8 mouse cellular contexts compared by ENCODE assay signal in genomic region chr4:126113943-126114342, GRCm38 (mm10). TPM values are rescaled to one million over a fixed set of nuclear protein-coding genes. Genes with fewer than 3 reads are reported as not detected.
A peak's percentile ranks its signal among the peaks of the same experiment; 100 is the strongest.
DNase-seq lines count a peak whose midpoint lies in the region; ATAC-seq and TF ChIP-seq lines count a peak whose summit lies in the region.

No protein-coding gene starts in this region.

- peak overlapping the region; percentile 4; the same call in 1 of the 2 replicates for H3K9ac ChIP-seq in liver, adult 2 months (ENCODE audit: low read depth, low read length)

- no peak overlapping the region; the same call in 1 of the 2 replicates for H3K27ac ChIP-seq in heart, embryonic 10.5 days
- H3K27ac ChIP-seq in liver, adult 2 months (replicated peaks; ENCODE audit: insufficient read depth, low read depth, low read length): peak overlapping the region; percentile 49

- DNase-seq in heart, adult 11 months: peak; percentile 97
- no peak for DNase-seq in heart, embryonic 10.5 days (ENCODE audit: low spot score)
- peak; percentile 83 to 84 for DNase-seq in B cell, adult 2 months
- peak; percentile 82 for DNase-seq in brain, adult 2 months (ENCODE audit: low read depth, low spot score)
- DNase-seq in gastrocnemius, postnatal 14 days: peak; percentile 79
- peak; percentile 57 for DNase-seq in liver, adult 2 months (ENCODE audit: extremely low read depth, low read depth, low spot score)

- no peaks in the 10 kb centered on the region for H3K9me3 ChIP-seq in heart, embryonic 10.5 days

- TF ChIP-seq POLR2A in liver, adult 2 months (IDR thresholded peaks at IDR 0.05; ENCODE audit: extremely low read depth, insufficient read depth, low read length): no peak

- peaks cover 57% of the 10 kb centered on the region for H3K4me1 ChIP-seq in heart, embryonic 10.5 days
- H3K4me1 ChIP-seq in liver, adult 2 months (ENCODE audit: control insufficient read depth, insufficient read depth, low read length): peaks cover 59% of the 10 kb centered on the region

- peak; percentile 51 for ATAC-seq in neutrophil, adult 5-6 weeks (ENCODE audit: extremely low read depth, insufficient number of reproducible peaks, low FRiP score, poor library complexity, severe bottlenecking)
- ATAC-seq in activated CD4-positive, CD25-positive, alpha-beta regulatory T cell, adult 4 months: no peak

- H3K4me3 ChIP-seq in heart, embryonic 10.5 days: no peak overlapping the region
- no peak overlapping the region for H3K4me3 ChIP-seq in liver, adult 2 months (ENCODE audit: insufficient read depth, low read depth, low read length)

- WGBS in heart, embryonic 10.5 days: 12% methylated on average over 6 of the region's 6 CpGs
- 6% methylated on average over 6 of the region's 6 CpGs for WGBS in liver, adult 2 months

- no peaks in the 10 kb centered on the region for H3K27me3 ChIP-seq in heart, embryonic 10.5 days (ENCODE audit: insufficient read depth, poor library complexity, severe bottlenecking)
- H3K27me3 ChIP-seq in liver, adult 2 months (ENCODE audit: control insufficient read depth, insufficient read depth, low read length): no peaks in the 10 kb centered on the region

- TF ChIP-seq CTCF in liver, adult 2 months (IDR thresholded peaks at IDR 0.05; ENCODE audit: low read depth, low read length): peak; percentile 83

- intact Hi-C loops in gastrocnemius, postnatal 14 days (cut with DNase I; ENCODE audit: low total_unique reads): no loop called here

- H3K79me2 ChIP-seq in liver, adult 2 months (ENCODE audit: control insufficient read depth, insufficient read depth, low read length): peaks cover 46% of the 10 kb centered on the region; the same call in 1 of the 2 replicates

- H3K36me3 ChIP-seq in heart, embryonic 10.5 days: peaks cover 6% of the 10 kb centered on the region; the same call in 1 of the 2 replicates
- H3K36me3 ChIP-seq in liver, adult 2 months (ENCODE audit: control insufficient read depth, insufficient read depth, low read length): 0 out of 2 replicates have a peak, but pooled peaks cover 1% of the 10 kb centered on the region

RNA-seq across cellular contexts. Expression of gene Stk40, which starts 10.2 kb away (rescaled TPM):
- 37.7 and 39.0 TPM in 2 replicates for polyA plus RNA-seq in heart, embryonic 10.5 days (2016; fragmentation: Nextera tagmentation; extraction: Ambion mirVana)
- 10 to 100 TPM; 25.1 to 41.9 TPM for total RNA-seq in gastrocnemius, postnatal 14 days (2021)
- 6.5 and 10.8 TPM in 2 replicates for total RNA-seq in liver, adult 2 months (2014; rRNA removed)
- 22.5 and 22.9 TPM in 2 replicates for polyA plus RNA-seq in liver, adult 2 months (2012; rRNA removed)
- 65.2 and 66.7 TPM in 2 replicates for total RNA-seq in neutrophil, adult 5-6 weeks (2017)
- 10 to 100 TPM; 15.5 to 20.4 TPM for polyA plus RNA-seq in activated CD4-positive, CD25-positive, alpha-beta regulatory T cell, adult 4 months (2017; shearing (Covaris generic))

RNA-seq across cellular contexts. Expression of gene Lsm10, which starts 17.5 kb away (rescaled TPM):
- 47.5 and 47.7 TPM in 2 replicates for polyA plus RNA-seq in heart, embryonic 10.5 days (2016; fragmentation: Nextera tagmentation; extraction: Ambion mirVana)
- 1 to 10 TPM; 5.7 to 8.3 TPM for total RNA-seq in gastrocnemius, postnatal 14 days (2021)
- 20.0 and 30.0 TPM in 2 replicates for total RNA-seq in liver, adult 2 months (2014; rRNA removed)
- polyA plus RNA-seq in liver, adult 2 months (2012; rRNA removed): 28.4 TPM in 2 replicates
- total RNA-seq in neutrophil, adult 5-6 weeks (2017): 19.4 and 29.0 TPM in 2 replicates
- polyA plus RNA-seq in activated CD4-positive, CD25-positive, alpha-beta regulatory T cell, adult 4 months (2017; shearing (Covaris generic)): 10 to 100 TPM; 67.3 to 70.5 TPM

RNA-seq across cellular contexts. Expression of gene Eva1b, which starts 33.6 kb away (rescaled TPM):
- 26.3 and 39.5 TPM in 2 replicates for polyA plus RNA-seq in heart, embryonic 10.5 days (2016; fragmentation: Nextera tagmentation; extraction: Ambion mirVana)
- total RNA-seq in gastrocnemius, postnatal 14 days (2021): 10 to 100 TPM; 16.2 to 16.6 TPM
- total RNA-seq in liver, adult 2 months (2014; rRNA removed): 8.0 and 9.5 TPM in 2 replicates
- 15.8 and 18.1 TPM in 2 replicates for polyA plus RNA-seq in liver, adult 2 months (2012; rRNA removed)
- 3.1 and 4.4 TPM in 2 replicates for total RNA-seq in neutrophil, adult 5-6 weeks (2017)
- 10 to 100 TPM; 18.8 to 19.0 TPM for polyA plus RNA-seq in activated CD4-positive, CD25-positive, alpha-beta regulatory T cell, adult 4 months (2017; shearing (Covaris generic))

RNA-seq across cellular contexts. Expression of gene Sh3d21, which starts 49.3 kb away (rescaled TPM):
- polyA plus RNA-seq in heart, embryonic 10.5 days (2016; fragmentation: Nextera tagmentation; extraction: Ambion mirVana): 2.0 and 3.1 TPM in 2 replicates
- total RNA-seq in gastrocnemius, postnatal 14 days (2021): 1 to 10 TPM; 1.1 to 1.2 TPM
- 0.54 and 0.65 TPM in 2 replicates for total RNA-seq in liver, adult 2 months (2014; rRNA removed)
- polyA plus RNA-seq in liver, adult 2 months (2012; rRNA removed): 0.26 and 0.55 TPM in 2 replicates
- total RNA-seq in neutrophil, adult 5-6 weeks (2017): 0.81 and 0.86 TPM in 2 replicates
- under 1 TPM in 1 of 2 experiments, not detected in 1; 0.92 TPM for polyA plus RNA-seq in activated CD4-positive, CD25-positive, alpha-beta regulatory T cell, adult 4 months (2017; shearing (Covaris generic))

RNA-seq across cellular contexts. Expression of gene Oscp1, which starts 55.6 kb away (rescaled TPM):
- polyA plus RNA-seq in heart, embryonic 10.5 days (2016; fragmentation: Nextera tagmentation; extraction: Ambion mirVana): 8.2 and 9.1 TPM in 2 replicates
- total RNA-seq in gastrocnemius, postnatal 14 days (2021): 1 to 10 TPM; 1.2 to 2.0 TPM
- total RNA-seq in liver, adult 2 months (2014; rRNA removed): 0.37 and 0.74 TPM in 2 replicates
- 0.20 TPM in 1 of 2 replicates, not detected in the other for polyA plus RNA-seq in liver, adult 2 months (2012; rRNA removed)
- total RNA-seq in neutrophil, adult 5-6 weeks (2017): 17.4 and 23.7 TPM in 2 replicates
- polyA plus RNA-seq in activated CD4-positive, CD25-positive, alpha-beta regulatory T cell, adult 4 months (2017; shearing (Covaris generic)): under 1 TPM; 0.47 to 0.69 TPM
